Mouse (Mus musculus) erythroblast, embryonic 14.5 days (primary cell): Measurements from ENCODE around the gene Zfp184. TPM values are rescaled to one million over a fixed set of nuclear protein-coding genes. Genes with fewer than 3 reads are reported as not detected.
"Not testable (repeated sequence)": the region's sequence is repeated elsewhere in the genome, so short reads cannot be mapped to it uniquely, and the experiment has no call there.

Source experiments
- H3K27me3 ChIP-seq: 2 replicates; pipeline ENCODE4 v1.6.1; 2012; ENCODE audit warnings: inconsistent platforms; ENCODE audit not compliant: control insufficient read depth
- H3K36me3 ChIP-seq: 2 replicates; pipeline ENCODE4 v1.6.1; 2012; ENCODE audit warnings: mild to moderate bottlenecking, inconsistent platforms; ENCODE audit not compliant: control insufficient read depth
- H3K4me1 ChIP-seq: 2 replicates; pipeline ENCODE4 v1.6.1; 2012; ENCODE audit warnings: inconsistent platforms; ENCODE audit not compliant: control insufficient read depth
- H3K4me3 ChIP-seq: replicated peaks from 2 replicates; pipeline ENCODE3; 2012; ENCODE audit warnings: moderate library complexity, mild to moderate bottlenecking, inconsistent platforms
- H3K9me3 ChIP-seq: 2 replicates; pipeline ENCODE4 v1.6.1; 2012; ENCODE audit warnings: low read length, inconsistent platforms, mixed read lengths; ENCODE audit not compliant: control insufficient read depth
- GATA1 ChIP-seq: IDR thresholded peaks from 2 replicates; pipeline ENCODE4 v1.6.1; 2012; ENCODE audit warnings: low read length, inconsistent platforms, mixed read lengths
- TAL1 ChIP-seq: IDR thresholded peaks from 3 replicates; pipeline ENCODE4 v1.6.1; 2012; ENCODE audit warnings: low read length, inconsistent platforms, mixed read lengths
- polyA plus RNA-seq: library from polyadenylated mRNA; stranded (reverse); fragments of >175 nt; gene quantifications from 2 replicates; pipeline ENCODE4 v1.2.3, GENCODE M21; 2012

The Zfp184 gene
- polyA plus RNA-seq = not detected in 2 replicates

DNA sequence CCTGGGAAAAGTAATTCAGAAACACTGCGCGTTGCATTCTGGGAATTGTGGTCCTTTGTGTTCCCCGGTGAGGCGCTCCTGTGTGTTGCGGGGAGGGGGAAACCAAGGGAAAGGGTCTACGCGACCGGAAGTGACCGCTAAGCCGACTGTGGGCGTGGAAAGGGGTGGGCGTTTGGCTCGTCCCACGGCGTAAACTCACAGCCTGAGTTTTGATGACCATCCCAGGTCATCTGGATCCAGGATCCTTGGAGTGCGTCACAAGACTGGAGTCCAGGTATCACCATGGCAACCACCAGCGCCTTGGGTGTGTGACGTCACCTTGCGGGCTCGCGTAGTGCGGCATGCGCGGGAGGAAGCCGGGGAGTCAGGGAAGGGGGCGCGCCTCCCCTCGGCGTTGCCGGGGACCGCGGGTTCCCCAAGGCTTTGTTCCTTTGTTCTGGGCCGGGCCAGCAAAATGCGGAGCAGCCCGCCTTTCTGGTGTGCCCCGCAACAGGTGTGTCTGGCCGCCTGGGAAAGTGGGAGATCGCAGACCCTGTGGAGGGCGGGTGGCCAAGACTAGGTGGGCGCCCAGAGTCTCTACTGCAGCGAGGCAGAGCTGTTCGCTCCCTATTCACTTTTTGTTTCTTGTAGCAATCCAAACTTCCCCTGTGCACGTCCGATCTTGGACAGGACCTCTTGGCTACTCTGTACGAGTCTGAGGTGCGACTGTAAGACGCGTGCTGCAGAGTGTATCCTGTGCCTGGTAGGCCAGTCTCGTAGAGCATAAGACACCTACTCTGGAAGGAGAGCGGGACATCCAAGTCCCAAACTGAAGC lies at the start of gene Zfp184:
Gene Zfp184, plus strand, starts transcription at position 169 of the 815 bp plus-strand sequence.
- no peak for TF ChIP-seq GATA1
- TF ChIP-seq TAL1 = no peak

DNA sequence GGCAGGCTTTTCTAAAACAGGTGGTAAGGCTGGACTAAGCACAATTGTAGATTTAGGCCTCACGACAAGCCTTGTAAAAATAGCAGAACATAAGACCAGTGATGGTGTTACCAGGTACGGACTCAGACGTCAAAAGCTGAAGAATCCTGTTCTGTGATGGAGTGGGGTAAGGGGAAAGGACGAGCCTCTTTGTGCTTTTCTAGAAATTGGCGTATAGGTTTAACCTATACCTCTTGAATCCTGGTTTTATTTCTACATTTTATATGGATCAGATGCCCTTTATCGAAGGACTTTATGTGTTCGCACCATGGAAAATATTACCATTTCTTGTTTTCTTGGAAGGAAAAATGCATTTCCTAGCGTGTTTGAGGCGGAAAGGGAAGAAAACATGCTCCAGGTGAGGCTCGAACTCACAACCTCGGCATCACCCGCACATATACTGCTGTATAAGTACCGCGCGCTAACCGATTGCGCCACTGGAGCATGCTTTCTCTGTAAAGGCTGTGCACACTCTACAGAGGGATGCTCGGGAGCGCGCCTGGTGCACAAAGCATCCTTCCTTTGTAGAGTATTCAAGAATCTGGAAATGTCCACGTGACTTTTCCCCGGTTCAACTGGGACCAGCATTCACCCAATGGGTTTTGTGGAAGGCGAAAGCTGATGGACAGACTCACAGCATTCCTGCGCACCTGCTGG lies 48.2 kb upstream of the Zfp184 start:
- TF ChIP-seq GATA1 (no peak), TAL1 (no peak)
- peak overlapping the region; percentile 36 for H3K4me3 ChIP-seq
- H3K36me3 ChIP-seq = no peaks in the 10 kb centered on the region
- peaks cover 20% of the 10 kb centered on the region for H3K27me3 ChIP-seq
- peaks cover 7% of the 10 kb centered on the region for H3K4me1 ChIP-seq
- peaks cover 4% of the 10 kb centered on the region for H3K9me3 ChIP-seq

More for the DNA sequence above, at the start of gene Zfp184:
- Histone ChIP-seq H3K4me1 (peaks cover 28% of the 10 kb centered on the region), H3K36me3 (no peaks in the 10 kb centered on the region), H3K4me3 (peak within 1 kb of the TSS; percentile 71), H3K27me3 (peaks cover 3% of the 10 kb centered on the region), H3K9me3 (no peaks in the 10 kb centered on the region)

DNA sequence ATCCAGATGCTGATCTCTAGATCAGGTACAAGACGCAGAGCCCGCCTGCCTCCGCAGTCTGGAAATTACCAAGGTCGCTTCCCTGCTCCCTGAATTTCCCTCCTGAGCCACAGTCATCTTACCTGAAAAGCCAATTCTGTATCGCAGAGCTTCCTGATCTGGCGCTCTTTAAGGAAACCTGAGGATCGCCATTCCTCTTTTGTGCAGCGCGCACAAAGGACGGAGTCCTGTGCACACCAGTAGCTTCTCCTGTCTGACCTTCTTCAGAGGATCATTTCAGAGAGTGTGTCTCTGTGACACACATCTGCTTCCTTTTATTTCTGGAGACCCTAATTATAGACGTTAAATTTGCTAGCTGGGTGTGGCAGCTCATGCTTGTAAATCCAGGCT lies 47.7 kb upstream of the Zfp184 start:
- no peaks in the 10 kb centered on the region for H3K36me3 ChIP-seq
- peaks cover 4% of the 10 kb centered on the region for H3K9me3 ChIP-seq
- TF ChIP-seq GATA1 (no peak), TAL1 (no peak)
- peaks cover 20% of the 10 kb centered on the region for H3K27me3 ChIP-seq
- peak overlapping the region; percentile 36 for H3K4me3 ChIP-seq
- H3K4me1 ChIP-seq = peaks cover 7% of the 10 kb centered on the region

DNA sequence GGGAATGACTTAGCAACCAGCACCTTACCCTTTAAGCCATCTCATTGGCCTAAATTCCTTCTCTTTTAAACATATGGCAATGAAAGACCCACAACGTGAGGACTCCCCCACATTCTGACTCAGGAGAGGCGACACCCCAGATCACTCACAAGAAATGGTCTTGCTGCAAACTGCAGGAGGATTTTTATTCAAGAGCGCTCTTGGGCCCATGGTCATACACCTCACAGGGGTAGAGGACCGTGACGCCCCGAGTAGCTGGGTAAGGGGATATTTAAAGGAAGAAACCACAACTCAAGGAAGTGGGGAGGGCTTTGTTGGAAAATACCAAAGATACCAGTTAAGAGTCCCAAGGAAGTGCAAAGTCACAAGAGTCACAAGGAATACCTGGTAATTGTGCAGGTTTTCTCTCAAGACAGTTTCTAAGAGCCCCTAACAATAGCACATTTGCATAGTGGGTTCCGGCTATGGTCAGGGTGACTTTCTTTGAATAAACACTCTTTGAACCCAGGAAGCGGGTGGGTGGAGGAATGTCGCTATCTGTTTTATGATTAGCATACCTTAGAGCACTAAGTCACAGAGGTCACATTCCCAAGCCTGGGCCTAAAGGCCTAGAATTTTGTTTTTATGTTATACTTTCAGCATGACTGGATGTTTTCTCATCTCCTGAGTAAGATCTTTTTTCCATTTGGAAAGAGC lies 43.9 kb upstream of the Zfp184 start:
- Histone ChIP-seq H3K4me1 (peaks cover 13% of the 10 kb centered on the region), H3K27me3 (peaks cover 10% of the 10 kb centered on the region)
- not testable (repeated sequence) for H3K36me3 ChIP-seq, H3K4me3 ChIP-seq, H3K9me3 ChIP-seq

DNA sequence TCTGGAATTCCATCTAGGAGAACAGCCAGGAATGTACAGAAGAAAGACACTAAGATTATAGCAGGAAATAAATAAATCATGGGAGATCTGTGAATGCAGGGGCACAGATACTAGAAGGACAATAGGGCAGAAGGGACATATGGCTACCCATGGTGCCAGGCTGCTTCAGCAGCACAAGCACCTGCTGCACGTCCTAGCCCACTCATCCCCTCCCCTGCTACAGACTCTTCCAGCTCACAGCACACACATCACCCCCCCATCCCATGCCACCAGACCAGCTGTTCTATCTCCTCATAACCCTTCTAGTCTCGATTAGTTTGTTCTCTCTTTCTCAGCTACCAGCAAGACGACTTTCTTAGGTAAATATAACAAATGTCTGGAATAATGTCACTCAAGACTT lies 41.4 kb upstream of the Zfp184 start:
- H3K27me3 ChIP-seq = no peaks in the 10 kb centered on the region
- peaks cover 4% of the 10 kb centered on the region for H3K9me3 ChIP-seq
- TF ChIP-seq TAL1 (no peak), GATA1 (no peak)
- no peak overlapping the region for H3K4me3 ChIP-seq
- peaks cover 22% of the 10 kb centered on the region for H3K4me1 ChIP-seq
- no peaks in the 10 kb centered on the region for H3K36me3 ChIP-seq

DNA sequence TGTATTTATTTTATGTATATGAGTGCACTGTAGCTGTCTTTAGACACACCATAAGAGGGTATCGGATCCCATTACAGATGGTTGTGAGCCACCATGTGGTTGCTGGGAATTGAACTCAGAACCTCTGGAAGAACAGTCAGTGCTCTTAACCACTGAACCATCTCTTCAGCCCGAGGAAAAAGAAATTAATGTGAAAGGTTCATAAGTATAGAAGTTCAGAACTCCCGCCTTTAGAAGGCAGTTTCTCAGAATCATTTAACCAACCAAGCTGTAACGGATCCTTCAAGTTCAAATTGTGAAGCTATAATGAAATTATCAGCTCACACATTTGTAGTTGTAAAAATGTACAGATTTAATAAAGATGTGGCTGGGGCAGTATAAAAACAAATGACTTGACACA lies 40.8 kb upstream of the Zfp184 start:
- not testable (repeated sequence) for H3K9me3 ChIP-seq, H3K27me3 ChIP-seq, H3K36me3 ChIP-seq, H3K4me3 ChIP-seq
- peaks cover 23% of the 10 kb centered on the region for H3K4me1 ChIP-seq

DNA sequence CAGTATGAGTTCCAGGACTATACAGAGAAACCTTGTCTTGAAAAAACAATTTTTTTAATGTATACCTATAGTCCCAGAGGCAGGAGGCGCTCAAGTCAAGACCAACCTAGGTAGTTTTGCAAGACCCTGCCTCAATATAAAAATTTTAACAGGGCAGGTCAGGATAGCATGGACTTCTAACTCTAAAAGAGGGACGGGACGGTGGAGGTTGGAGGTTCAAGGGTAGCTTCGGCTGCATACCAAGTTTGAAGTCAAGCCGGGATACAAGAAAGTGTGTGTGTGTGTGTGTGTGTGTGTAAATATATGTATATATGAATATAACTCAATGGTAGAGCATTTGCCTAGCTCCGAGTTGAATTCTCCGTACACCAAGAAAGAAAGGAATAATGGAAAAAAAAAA lies 38.6 kb upstream of the Zfp184 start:
- TF ChIP-seq TAL1 (no peak), GATA1 (no peak)
- Histone ChIP-seq H3K36me3 (no peaks in the 10 kb centered on the region), H3K4me1 (peaks cover 35% of the 10 kb centered on the region), H3K4me3 (peak overlapping the region; percentile 54), H3K27me3 (no peaks in the 10 kb centered on the region), H3K9me3 (no peaks in the 10 kb centered on the region)

DNA sequence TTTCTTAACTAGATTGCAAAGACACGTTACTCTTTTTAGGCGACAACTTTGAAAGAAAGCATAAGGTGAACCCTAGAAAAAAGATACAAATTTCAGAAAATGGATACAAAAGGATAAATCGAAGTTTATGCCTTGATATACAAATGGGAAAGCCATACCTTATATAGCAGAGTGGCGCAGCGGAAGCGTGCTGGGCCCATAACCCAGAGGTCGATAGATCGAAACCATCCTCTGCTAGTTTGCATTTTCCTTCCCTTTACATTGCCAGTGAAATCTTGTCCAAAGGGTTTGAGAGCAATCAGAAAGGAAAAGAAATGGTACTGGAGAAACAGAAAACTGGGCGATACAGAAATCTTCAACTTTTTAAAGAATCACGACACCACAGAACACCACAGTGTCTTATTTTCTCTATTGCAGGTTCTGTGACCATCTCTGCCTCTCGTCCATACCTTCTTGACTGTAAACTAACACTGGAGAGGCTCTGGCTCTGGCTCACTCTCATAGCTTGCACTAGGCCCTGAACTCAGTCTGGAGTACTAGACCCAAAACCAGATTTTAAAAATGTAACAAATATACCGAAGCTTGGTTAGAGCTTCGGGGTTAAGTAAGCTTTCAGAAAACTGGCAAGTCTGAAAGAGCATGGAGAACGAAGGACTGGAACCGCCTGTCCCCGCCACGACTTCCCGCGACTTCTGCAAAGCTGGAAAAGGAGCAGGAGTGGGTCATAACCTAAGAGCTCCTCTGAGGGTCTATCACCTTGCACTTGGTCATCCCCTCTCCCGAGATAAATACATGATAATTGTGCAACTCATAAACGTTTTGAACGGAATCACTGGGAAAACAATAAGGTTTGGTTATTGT lies 37.7 kb upstream of the Zfp184 start:
- Histone ChIP-seq H3K4me3 (peak overlapping the region; percentile 58), H3K36me3 (no peaks in the 10 kb centered on the region), H3K27me3 (no peaks in the 10 kb centered on the region), H3K9me3 (no peaks in the 10 kb centered on the region), H3K4me1 (peaks cover 37% of the 10 kb centered on the region)
- TF ChIP-seq TAL1 (no peak), GATA1 (no peak)

DNA sequence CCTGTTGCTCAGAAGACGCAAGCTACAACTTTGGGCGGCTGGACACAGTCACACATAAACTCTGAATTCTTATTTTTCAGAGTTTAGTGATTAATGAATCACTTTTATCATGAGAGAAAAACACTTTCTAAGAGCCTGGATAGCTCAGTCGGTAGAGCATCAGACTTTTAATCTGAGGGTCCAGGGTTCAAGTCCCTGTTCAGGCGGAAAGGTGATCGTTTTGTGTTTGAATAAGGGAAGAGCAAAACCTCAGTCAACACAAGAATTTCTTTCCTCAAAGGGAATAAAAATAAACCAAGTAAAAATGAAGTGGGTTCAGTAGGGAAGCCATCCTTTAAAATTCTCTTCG lies 37.1 kb upstream of the Zfp184 start:
- not testable (repeated sequence) for H3K36me3 ChIP-seq, H3K27me3 ChIP-seq, H3K9me3 ChIP-seq
- peaks cover 37% of the 10 kb centered on the region for H3K4me1 ChIP-seq
- H3K4me3 ChIP-seq = peak overlapping the region; percentile 58
